Mouse (Mus musculus) MEL (cell line): ENCODE results near the gene Borcs7.

Experiments
- CHD1 ChIP-seq: IDR thresholded peaks from 2 replicates; pipeline ENCODE4 v1.6.1; 2012; ENCODE audit warnings: low read depth, mild to moderate bottlenecking, inconsistent platforms, low read length, improper control_type of control experiment
- ELF1 ChIP-seq: IDR thresholded peaks from 2 replicates; pipeline ENCODE4 v1.6.1; 2014; ENCODE audit warnings: low read depth, mild to moderate bottlenecking, inconsistent platforms, low read length, improper control_type of control experiment, moderate library complexity
- EP300 ChIP-seq, 2 experiments: IDR thresholded peaks; 2 replicates each; pipeline ENCODE4 v1.6.1; 2011; ENCODE audit warnings: improper control_type of control experiment in 2 of 2, low read length in 2 of 2, low read depth in 1 of 2, mild to moderate bottlenecking in 1 of 2
- GATA1 ChIP-seq: IDR thresholded peaks from 2 replicates; pipeline ENCODE4 v1.6.1; 2011; ENCODE audit warnings: low read depth, low read length, improper control_type of control experiment
- NELFE ChIP-seq: IDR thresholded peaks from 2 replicates; pipeline ENCODE4 v1.6.1; 2011; ENCODE audit warnings: low read depth, low read length, improper control_type of control experiment
- POLR2A ChIP-seq, 2 experiments: IDR thresholded peaks; 2 replicates each; pipeline ENCODE4 v1.6.1; 2011 to 2012; ENCODE audit warnings: low read length in 2 of 2, mild to moderate bottlenecking in 2 of 2, control low read depth in 1 of 2, improper control_type of control experiment in 1 of 2, low read depth in 1 of 2, moderate library complexity in 1 of 2; ENCODE audit not compliant: control insufficient read depth in 1 of 2, insufficient read depth in 1 of 2, poor library complexity in 1 of 2
- POLR2AphosphoS5 ChIP-seq: IDR thresholded peaks from 2 replicates; pipeline ENCODE4 v1.6.1; 2012; ENCODE audit warnings: low read depth, borderline replicate concordance, mild to moderate bottlenecking, inconsistent platforms, low read length, moderate library complexity, mixed read lengths
- TBP ChIP-seq: IDR thresholded peaks from 2 replicates; pipeline ENCODE4 v1.8.0; 2011; ENCODE audit warnings: low read depth, low read length, improper control_type of control experiment
- USF1 ChIP-seq: IDR thresholded peaks from 2 replicates; pipeline ENCODE4 v1.6.1; 2014; ENCODE audit warnings: low read depth, mild to moderate bottlenecking, inconsistent platforms, low read length, improper control_type of control experiment, moderate library complexity
- ZNF384 ChIP-seq: IDR thresholded peaks from 2 replicates; pipeline ENCODE4 v1.6.1; 2012; ENCODE audit warnings: low read depth, mild to moderate bottlenecking, inconsistent platforms, low read length, improper control_type of control experiment

DNA sequence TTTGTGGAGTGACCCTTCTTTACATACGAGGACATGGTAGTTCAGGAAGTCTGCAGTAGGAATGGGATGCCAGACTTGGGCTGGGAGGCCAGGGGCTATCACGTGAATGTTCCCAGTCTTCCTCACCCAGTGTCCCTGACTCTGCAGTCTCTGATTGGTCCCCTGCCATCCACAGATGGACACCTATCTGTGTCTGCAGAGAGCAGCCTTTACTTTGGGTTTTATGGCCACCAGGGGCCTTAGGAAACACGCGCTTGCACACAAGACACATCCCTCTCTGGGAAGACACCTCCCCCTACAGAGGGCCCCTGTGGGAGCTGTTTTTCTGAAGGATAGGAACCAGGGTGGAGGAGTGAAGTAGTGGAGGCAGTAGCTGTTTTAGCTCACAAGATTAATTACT, 28.2 kb upstream of the Borcs7 start:
- TF ChIP-seq USF1 (no peak), ZNF384 (no peak), POLR2A (IDR thresholded peaks at IDR 0.05; ENCODE audit: control insufficient read depth in 1 of 2, insufficient read depth in 1 of 2, low read depth in 1 of 2, low read length in 2 of 2, poor library complexity in 1 of 2) (no peak), EP300 (IDR thresholded peaks at IDR 0.05; ENCODE audit: low read depth in 1 of 2, low read length in 2 of 2) (no peak), NELFE (no peak), POLR2AphosphoS5 (no peak), ELF1 (no peak), GATA1 (no peak), TBP (no peak), CHD1 (no peak)
